Mouse (Mus musculus): ENCODE data around the gene Il9.

DNA sequence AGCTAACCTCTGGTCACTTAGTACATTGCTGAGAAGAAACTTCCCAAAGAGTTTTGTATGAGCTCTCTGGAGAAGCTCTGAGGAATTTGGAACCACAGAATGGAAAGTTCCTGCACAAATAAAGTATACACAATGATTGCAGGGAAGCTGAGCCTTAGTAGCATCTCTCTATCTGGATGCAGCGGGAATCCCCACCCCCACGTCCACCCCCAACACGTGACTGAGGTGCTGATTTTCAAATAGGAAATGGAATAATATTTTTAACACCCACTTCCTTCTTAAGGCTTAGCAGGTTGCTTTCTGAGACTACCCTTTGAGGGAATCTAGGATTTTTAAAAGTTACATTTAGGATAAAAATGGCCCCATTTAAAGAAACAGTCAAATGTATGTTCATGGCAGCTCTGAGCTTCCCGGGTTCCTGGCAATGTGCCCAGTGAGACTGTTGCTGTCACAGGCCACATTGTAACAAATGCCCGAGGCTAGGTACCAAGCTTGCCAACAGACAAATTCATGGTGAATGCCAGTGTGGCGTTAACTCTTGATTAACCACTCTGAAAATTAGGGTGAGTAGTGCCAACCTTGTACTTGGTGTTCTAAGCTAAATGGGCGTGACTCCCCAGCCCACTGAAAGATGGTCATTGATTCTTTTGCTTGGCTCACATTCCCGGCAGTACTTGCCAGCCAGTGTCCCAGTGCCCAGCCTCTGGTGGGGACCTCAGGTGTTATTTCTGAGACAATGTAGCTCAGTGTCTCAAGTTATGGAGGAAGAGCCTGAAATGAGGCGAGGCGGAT is 32.6 kb downstream of the Il9 start:
- TF ChIP-seq CTCF (IDR thresholded peaks at IDR 0.05; ENCODE audit: low read depth) (no peak), EP300 (IDR thresholded peaks at IDR 0.05; ENCODE audit: low read depth) (no peak)

All from liver, postnatal 0 days (tissue).